Mouse (Mus musculus) spleen, postnatal 10 days (tissue): ENCODE results near the gene Fam50b.

ENCODE experiments used
- DNase-seq, 2 experiments: peaks; one replicate each; pipeline ENCODE4 v3.0.0; 2021 to 2022; ENCODE audit warnings: low spot score in 2 of 2

Gene Fam50b

DNA sequence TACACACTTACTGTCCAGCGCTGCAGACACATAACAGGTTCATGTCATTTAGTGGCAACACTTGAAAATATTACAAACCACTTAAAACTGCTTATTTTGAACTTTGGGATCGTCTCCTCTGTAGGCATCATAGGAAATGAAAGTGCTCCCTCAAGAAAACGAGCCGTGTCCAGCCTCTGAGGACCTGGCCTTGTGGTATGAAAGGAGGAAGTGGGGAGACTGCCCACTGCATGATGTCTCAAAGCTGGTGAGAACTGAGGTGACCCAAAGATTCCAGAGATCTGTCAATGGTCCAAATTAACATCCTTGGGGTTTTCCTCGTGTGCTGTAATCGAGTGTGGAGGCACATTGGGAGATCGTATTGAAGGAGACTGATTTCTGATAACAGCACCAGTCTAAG lies 58.4 kb downstream of the Fam50b start:
- DNase-seq: no peak

DNA sequence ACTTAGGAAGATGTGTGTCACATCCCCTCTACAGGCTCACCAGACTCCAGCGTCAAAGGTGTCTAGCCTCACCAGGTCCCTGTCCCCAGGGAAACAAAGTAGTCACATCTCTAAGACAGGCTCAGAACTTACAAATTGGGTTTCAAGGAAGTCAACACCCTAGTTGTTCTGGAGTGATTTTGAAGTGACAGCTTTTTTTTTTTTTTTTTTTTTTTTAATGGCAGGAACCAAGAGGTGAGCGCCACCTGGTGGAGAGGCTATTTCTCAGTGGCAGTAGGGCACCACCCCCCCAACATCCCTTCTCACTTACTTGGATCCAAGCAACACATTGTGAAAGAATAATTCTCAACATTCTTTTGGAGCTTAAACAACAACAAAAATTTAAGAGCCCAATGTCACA lies 59.2 kb downstream of the Fam50b start:
- DNase-seq: peak; percentile 50 to 83

DNA sequence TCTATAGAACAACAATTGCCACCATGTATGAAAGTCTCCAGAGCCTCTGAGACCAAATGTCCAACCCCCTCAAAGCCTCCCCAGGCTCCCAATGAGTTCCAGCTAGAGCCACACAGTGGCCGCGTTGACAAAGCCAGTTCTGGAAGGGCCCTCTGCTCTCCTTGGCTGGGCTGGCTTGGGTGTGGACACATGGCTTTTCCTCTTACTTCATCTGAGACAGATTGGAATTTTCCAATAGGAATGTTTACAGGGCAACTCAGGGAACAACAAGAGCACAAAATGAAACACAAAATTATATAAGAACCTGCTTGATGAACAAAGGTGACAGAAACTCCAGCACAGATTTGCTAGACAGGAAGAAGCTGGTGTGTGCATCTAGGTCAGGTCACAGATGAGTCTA lies 59.8 kb downstream of the Fam50b start:
- no peak for DNase-seq
